Mouse (Mus musculus) intestine, postnatal 0 days (tissue): Measurements from ENCODE around the gene Pdik1l. TPM values are rescaled to one million over a fixed set of nuclear protein-coding genes. Genes with fewer than 3 reads are reported as not detected.

Experiments used
- ATAC-seq: fragments of 200-750 bp; cut with Nextera tagmentation; 2 replicates; pipeline ENCODE4 v1.8.0; 2017; ENCODE audit warnings: mild to moderate bottlenecking, moderate TSS enrichment, moderate library complexity
- H3K27ac ChIP-seq: fragments of 300-500 bp; sonication (generic); 2 replicates; pipeline ENCODE4 v1.5.1; 2014; ENCODE audit warnings: mild to moderate bottlenecking, low read depth, low read length, moderate library complexity
- H3K27me3 ChIP-seq: fragments of 300-500 bp; sonication (generic); replicated peaks from 2 replicates; pipeline ENCODE4 v1.6.1; 2014; ENCODE audit warnings: low read length, mixed read lengths; ENCODE audit not compliant: control insufficient read depth, insufficient read depth
- H3K36me3 ChIP-seq: fragments of 300-500 bp; sonication (generic); 2 replicates; pipeline ENCODE4 v1.6.1; 2014; ENCODE audit warnings: mild to moderate bottlenecking, moderate library complexity; ENCODE audit not compliant: control insufficient read depth, insufficient read depth
- H3K4me1 ChIP-seq: fragments of 300-500 bp; sonication (generic); replicated peaks from 2 replicates; pipeline ENCODE4 v1.6.1; 2014; ENCODE audit warnings: antibody characterized with exemption, low read length, mixed read lengths; ENCODE audit not compliant: control insufficient read depth, insufficient read depth
- H3K4me2 ChIP-seq: fragments of 300-500 bp; sonication (generic); replicated peaks from 2 replicates; pipeline ENCODE4 v1.6.1; 2014; ENCODE audit warnings: low read depth, mild to moderate bottlenecking, moderate library complexity
- H3K4me3 ChIP-seq: fragments of 300-500 bp; sonication (generic); 2 replicates; pipeline ENCODE4 v1.5.1; 2014; ENCODE audit warnings: low read depth, low read length
- H3K9ac ChIP-seq: fragments of 300-500 bp; sonication (generic); 2 replicates; pipeline ENCODE4 v1.6.1; 2014; ENCODE audit warnings: mild to moderate bottlenecking, low read depth, low read length
- H3K9me3 ChIP-seq: fragments of 300-500 bp; sonication (generic); 2 replicates; pipeline ENCODE4 v1.6.1; 2016; ENCODE audit warnings: mixed run types; ENCODE audit not compliant: control insufficient read depth
- CTCF ChIP-seq: sonication (generic); IDR thresholded peaks from 2 replicates; pipeline ENCODE4 v1.5.1; 2016; ENCODE audit warnings: low read depth, mild to moderate bottlenecking, control low read depth, antibody characterized with exemption, moderate library complexity
- WGBS: fragments of 180-500 bp; shearing (Covaris S2); extraction: QIAGEN DNeasy Blood & Tissue Kit; methylation state at CpG from one replicate; pipeline ENCODE4 v1.1.7; 2014; 5-methylcytosine and 5-hydroxymethylcytosine counted together
- polyA plus RNA-seq: library from polyadenylated mRNA; unstranded; fragments of >200 nt; fragmentation: Nextera tagmentation; extraction: Ambion mirVana; gene quantifications from 2 replicates; pipeline ENCODE4 v1.2.1, GENCODE M21; 2015

Gene Pdik1l
- polyA plus RNA-seq, 1 experiment from 2014 or later: 9.2 TPM

GRCm38 (mm10) chr4:134257198-134258009 is 30.3 kb downstream of the Pdik1l start:
- TF ChIP-seq CTCF: no peak
- H3K4me2 ChIP-seq: no peak overlapping the region
- WGBS: 46% methylated on average over 11 of the region's 11 CpGs
- no peaks in the 10 kb centered on the region for H3K36me3 ChIP-seq
- peaks cover 26% of the 10 kb centered on the region for H3K27me3 ChIP-seq
- H3K27ac ChIP-seq: no peak overlapping the region
- no peak for ATAC-seq
- H3K9ac ChIP-seq: no peak overlapping the region
- no peaks in the 10 kb centered on the region for H3K4me1 ChIP-seq
- no peak overlapping the region for H3K4me3 ChIP-seq
- no peaks in the 10 kb centered on the region for H3K9me3 ChIP-seq

GRCm38 (mm10) chr4:134256407-134257197 is 31.1 kb downstream of the Pdik1l start:
- Histone ChIP-seq H3K27me3 (peaks cover 34% of the 10 kb centered on the region), H3K4me2 (peak overlapping the region; percentile 27; the same call in 1 of the 2 replicates), H3K9me3 (no peaks in the 10 kb centered on the region), H3K27ac (no peak overlapping the region), H3K36me3 (no peaks in the 10 kb centered on the region), H3K4me3 (no peak overlapping the region), H3K4me1 (no peaks in the 10 kb centered on the region), H3K9ac (no peak overlapping the region)
- 48% methylated on average over 17 of the region's 19 CpGs for WGBS
- TF ChIP-seq CTCF: no peak
- ATAC-seq: peak; percentile 12; the same call in 1 of the 2 replicates

- WGBS: 42% methylated on average over 4 of the region's 4 CpGs
- H3K36me3 ChIP-seq: no peaks in the 10 kb centered on the region
- peaks cover 41% of the 10 kb centered on the region for H3K27me3 ChIP-seq
- no peaks in the 10 kb centered on the region for H3K4me1 ChIP-seq
- no peak for ATAC-seq
- H3K27ac ChIP-seq: no peak overlapping the region
- TF ChIP-seq CTCF: no peak
- no peaks in the 10 kb centered on the region for H3K9me3 ChIP-seq
- H3K4me3 ChIP-seq: no peak overlapping the region
- peak overlapping the region; percentile 17; the same call in 1 of the 2 replicates for H3K4me2 ChIP-seq
- no peak overlapping the region for H3K9ac ChIP-seq
Observed at GRCm38 (mm10) chr4:134255854-134256253, 31.8 kb downstream of the Pdik1l start.

- WGBS: 51% methylated on average over 3 of the region's 3 CpGs
- TF ChIP-seq CTCF: no peak
- Histone ChIP-seq H3K27ac (no peak overlapping the region), H3K9ac (no peak overlapping the region), H3K4me2 (no peak overlapping the region), H3K4me3 (no peak overlapping the region), H3K36me3 (no peaks in the 10 kb centered on the region), H3K27me3 (peaks cover 50% of the 10 kb centered on the region), H3K9me3 (no peaks in the 10 kb centered on the region), H3K4me1 (no peaks in the 10 kb centered on the region)
- no peak for ATAC-seq
Observed at GRCm38 (mm10) chr4:134254835-134255234, 32.9 kb downstream of the Pdik1l start.

- no peak within 1 kb of the TSS for H3K27ac ChIP-seq
- H3K4me3 ChIP-seq: peak within 1 kb of the TSS; percentile 50
- no peak within 1 kb of the TSS for H3K9ac ChIP-seq
- 3% methylated on average over 13 of the region's 13 CpGs for WGBS
- no peaks in the 10 kb centered on the region for H3K9me3 ChIP-seq
- H3K4me1 ChIP-seq: no peaks in the 10 kb centered on the region
- no peak for TF ChIP-seq CTCF
- no peaks in the 10 kb centered on the region for H3K36me3 ChIP-seq
- H3K27me3 ChIP-seq: peaks cover 52% of the 10 kb centered on the region
- H3K4me2 ChIP-seq: peak within 1 kb of the TSS; percentile 85
- ATAC-seq: no peak
Observed at GRCm38 (mm10) chr4:134253722-134254324, 33.9 kb downstream of the Pdik1l start, which contains the start of gene Grrp1. Gene Grrp1 (minus strand): TSS chr4:134254106.
